Mouse (Mus musculus) lung, adult 18-20 months (tissue): ENCODE results near the gene Sik1.

Source experiments
- DNase-seq, 2 experiments: peaks; one replicate each; pipeline ENCODE4 v3.0.0; 2022; ENCODE audit warnings: mixed read lengths in 2 of 2

Gene Sik1

DNA sequence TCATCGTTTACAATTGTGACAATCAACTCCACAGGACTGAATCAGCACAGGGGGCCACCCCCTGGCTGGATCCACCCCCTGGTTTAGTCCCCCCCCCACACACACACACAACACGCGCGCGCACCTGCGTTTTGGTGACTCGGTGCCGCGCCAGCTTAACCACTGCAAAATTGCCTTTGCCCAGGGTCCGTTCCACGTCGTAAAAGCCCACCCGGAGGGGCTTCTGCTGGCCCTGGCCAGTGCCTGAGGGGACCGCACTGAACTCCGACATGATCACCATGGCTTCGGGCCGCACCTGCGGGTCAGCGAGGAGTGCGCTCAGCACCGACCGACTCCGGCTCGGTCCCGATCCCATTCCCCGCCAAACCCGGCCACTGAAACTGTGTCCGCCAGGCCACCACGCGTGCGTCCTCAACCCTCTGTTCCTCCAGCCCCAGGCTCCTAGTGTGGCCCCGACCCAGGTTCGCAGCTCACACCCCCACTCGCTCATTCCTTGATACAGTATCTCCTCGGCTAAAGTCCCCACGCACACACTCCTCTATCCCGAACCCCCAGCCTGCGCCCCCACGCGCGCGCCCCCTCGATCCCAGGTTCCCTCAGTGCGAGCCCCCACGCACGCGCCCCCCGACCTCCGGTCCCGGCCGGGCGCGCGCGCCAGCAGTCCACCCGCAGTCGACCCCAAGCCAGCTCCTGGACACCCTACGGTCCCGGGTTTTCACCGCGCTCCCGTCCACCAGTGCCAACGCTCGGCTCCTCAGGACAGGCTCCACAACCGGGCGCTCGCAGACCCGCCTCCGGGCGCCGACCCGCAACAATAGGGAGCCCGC is 621 bp downstream of the Sik1 start:
- DNase-seq = peak; percentile 62 to 63

DNA sequence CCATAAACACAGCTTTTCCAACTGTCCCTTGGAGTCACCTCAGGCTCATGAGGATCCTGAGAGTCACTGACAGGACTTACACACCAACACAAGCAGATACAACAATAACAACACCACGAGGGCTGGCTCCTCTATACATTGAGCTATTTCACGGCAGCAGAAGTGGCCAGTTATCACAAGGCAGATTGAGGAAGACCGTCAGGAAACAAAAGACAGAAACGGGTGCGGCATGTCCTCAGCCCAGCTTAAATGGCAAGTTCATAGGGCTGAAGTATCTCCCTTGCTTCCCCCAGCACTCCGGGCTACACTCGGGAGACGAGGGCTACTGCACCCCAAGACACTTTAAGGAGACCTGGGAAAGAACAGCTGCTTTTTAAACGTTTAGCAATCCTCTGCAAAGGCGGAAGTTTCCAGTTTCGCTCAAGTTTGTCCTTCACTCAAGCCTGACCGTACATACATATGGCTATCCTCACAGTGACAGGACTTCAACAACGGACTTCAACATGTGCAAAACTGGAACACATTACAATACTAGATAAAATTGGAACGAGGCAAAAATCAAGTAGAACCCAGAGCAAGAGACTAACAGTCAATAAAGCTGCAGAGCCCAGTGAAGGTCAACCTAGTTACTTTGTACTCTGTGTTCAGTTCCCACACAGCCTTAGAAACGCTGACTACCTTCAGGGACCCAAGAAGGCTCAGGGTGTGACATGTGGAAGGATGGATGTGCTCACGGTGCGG is 2.0 kb downstream of the Sik1 start:
- DNase-seq = no peak

DNA sequence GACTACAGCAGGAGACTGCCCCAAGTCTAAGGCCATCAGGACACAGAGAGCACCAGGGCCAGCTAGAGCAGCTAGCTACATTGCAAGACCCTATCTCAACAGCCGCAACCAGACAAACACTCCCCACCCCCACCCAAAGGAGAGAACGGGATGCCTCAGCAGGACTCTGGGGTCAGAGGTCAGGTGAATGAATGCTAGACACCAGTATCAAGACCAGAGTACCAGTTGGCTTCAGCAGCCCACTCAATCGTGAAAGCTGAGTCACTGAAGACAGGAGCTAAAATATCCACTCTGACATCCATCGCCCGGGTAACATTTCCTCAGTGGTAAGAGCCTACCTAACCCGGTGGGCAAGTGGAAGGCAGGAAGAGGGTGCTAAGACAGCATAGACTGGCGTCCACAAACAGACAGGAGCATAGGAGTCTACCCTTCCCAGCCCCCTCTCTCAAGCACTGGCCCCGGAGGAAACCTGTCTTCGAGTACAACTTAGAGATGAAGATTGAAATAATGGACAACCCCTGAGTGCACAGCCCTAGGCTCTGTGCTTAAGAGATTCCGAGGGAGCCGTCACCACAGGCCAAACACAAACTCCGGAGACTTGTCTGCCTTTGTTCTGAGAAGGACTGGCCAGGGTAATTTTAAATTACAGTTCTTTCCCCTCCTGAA is 2.7 kb downstream of the Sik1 start:
- no peak for DNase-seq

GRCm38 (mm10) chr17:31851816-31852476 is 3.7 kb downstream of the Sik1 start:
- DNase-seq = no peak

DNA sequence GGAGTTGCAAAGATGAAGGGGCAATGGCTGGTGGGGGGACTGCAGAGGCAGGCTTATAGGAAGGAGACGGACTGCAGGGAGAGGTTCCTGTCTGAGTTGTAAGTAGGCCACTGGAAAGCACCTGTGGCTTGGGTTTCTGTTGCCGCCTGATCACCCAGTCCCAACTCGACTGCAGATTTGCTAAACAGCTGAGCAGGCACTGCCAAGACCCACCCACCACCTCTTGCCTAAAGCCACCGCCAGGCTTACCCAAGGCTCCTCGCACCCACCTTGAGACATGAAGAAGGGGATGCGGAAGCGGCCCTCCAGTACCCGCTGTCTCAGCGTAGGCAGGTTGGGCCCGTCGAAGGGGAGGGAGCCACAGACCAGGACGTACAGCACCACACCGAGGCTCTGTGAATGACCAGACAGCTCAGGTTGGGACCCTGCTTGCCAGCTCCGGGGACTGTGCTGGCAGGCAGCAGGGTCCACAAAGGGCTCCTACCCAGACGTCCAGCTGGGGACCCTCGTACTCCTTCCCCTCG is 5.1 kb downstream of the Sik1 start:
- no peak for DNase-seq

DNA sequence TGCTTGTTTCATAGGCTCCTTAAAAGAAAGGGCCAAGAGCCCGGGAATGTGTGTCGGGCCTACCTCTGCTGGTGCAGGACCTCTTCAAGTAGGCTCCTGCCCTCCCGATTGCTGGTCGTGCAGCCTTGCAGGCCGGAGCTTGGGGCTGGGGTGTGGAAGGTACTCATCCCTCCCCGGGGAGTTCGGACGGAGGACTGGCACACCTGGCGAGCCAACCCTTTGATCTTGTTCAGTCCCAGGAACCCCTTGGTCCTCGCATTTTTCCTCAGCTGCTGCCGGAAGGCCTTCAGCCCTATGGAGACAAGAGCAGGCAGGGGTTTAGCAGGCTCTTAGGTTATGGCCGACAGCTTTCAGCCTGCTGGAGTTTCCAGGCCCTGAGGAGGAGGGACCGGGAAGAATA is 8.6 kb downstream of the Sik1 start:
- no peak for DNase-seq

DNA sequence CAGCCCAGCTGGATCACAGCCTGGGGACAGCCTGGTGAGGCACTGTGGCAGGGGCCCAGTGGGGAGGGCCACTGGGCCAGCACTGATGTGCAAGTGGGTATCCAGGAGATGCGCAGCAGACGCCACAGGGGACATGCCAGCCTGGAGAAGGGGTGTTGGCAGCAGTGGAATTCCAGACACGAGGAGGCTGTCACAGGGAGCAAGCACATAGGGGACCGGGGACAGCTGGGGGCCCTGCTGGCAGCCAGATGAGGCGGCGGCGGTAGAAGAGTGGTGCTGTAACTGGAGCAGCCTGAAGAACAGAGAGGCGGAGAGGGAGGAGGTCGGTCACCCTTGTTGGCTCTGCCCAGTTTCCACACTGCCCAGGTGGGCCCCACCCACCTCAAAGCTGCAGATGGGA is 9.3 kb downstream of the Sik1 start:
- DNase-seq = peak in 1 of 2 experiments; percentile 68

DNA sequence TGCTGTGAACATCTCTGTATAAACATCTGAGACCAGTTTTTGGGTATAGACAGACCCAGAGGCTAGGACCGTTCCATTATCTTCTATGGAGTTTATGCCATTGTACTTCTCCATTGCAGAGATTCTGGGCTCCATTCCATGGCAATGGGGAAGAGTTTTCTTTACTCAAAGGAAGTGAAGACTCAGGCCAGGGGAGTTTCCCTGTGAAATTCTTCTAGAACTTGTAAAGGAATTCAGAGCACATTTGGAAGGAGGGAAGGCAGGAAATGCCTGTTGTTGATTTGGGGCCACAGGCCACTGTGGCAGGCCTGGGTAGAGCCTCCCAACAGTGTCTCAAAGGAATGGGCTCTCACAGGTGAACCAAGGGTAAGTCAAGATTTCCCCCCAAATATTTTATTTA is 11.7 kb downstream of the Sik1 start:
- no peak for DNase-seq

- no peak for DNase-seq
Observed at GRCm38 (mm10) chr17:31842930-31843822, 12.4 kb downstream of the Sik1 start.

DNA sequence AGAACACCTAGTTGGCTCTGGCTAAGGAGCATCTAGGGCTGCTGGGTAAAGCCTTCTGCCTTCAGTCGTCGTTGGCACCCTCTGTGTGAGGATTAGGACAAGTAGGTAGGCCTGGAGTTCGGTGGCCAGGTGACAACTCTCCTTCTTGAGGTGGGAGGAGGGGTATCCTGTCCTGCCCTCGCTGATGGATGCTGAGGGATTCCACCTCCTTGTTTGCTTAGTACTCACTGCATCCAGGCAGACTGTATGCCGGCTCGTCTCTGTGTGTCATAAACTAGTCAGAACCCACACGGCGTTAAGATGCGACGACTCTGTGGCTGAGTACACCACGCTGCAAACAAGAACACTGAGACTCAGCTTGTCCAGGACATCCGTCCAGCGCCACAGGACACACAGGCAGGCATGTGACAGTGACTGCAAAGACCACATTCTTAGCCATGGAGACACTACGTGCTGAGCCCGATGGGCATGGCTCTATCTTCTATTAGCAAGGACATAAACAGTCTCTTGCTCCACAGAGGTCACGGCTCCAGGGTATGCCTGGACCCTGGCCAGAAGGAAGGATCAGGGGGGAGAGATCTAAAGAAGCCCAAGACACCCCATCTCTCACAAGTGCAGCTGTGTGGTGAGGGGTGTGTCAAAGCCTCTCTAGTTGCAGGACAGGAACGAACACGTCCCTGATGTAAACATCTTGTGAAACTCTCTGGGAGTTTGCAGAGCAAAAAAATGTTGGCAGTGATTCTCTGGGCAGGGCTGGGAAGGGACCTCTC is 13.6 kb downstream of the Sik1 start:
- DNase-seq = peak; percentile 88 to 94

- peak in 1 of 2 experiments; percentile 65 for DNase-seq
Observed at GRCm38 (mm10) chr17:31841453-31841841, 14.2 kb downstream of the Sik1 start.

DNA sequence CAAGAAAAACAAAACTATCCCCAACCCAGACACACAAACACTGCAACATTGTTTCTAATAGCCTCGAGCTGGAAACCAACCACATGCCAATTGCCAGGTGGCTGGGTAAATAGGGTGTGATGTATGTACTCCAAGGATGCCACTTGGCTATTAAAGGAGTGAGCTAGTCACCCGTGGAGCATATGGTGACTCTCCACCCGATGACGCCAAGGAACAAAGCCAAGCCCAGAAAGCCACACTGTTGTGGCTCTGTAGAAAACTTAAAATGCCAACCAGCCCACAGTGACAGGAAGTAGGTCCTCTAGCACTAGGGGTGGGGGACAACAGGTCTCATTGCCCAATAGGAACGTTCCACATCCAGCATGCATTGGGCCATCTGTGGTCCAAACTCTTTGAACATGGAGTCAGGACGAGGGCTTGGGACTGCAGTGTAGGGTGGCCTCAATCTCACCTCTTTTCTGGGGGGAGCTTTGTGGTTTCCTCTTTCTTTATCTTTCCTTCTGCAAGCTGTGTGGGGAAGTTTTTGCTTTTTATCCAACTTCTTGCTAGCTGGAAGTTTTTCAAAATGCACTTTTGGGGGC is 15.1 kb downstream of the Sik1 start:
- no peak for DNase-seq

GRCm38 (mm10) chr17:31836772-31837171 is 18.8 kb downstream of the Sik1 start:
- no peak for DNase-seq

GRCm38 (mm10) chr17:31836264-31836607 is 19.4 kb downstream of the Sik1 start:
- DNase-seq = no peak

- peak; percentile 68 to 79 for DNase-seq
Observed at GRCm38 (mm10) chr17:31835528-31836263, 19.9 kb downstream of the Sik1 start.

DNA sequence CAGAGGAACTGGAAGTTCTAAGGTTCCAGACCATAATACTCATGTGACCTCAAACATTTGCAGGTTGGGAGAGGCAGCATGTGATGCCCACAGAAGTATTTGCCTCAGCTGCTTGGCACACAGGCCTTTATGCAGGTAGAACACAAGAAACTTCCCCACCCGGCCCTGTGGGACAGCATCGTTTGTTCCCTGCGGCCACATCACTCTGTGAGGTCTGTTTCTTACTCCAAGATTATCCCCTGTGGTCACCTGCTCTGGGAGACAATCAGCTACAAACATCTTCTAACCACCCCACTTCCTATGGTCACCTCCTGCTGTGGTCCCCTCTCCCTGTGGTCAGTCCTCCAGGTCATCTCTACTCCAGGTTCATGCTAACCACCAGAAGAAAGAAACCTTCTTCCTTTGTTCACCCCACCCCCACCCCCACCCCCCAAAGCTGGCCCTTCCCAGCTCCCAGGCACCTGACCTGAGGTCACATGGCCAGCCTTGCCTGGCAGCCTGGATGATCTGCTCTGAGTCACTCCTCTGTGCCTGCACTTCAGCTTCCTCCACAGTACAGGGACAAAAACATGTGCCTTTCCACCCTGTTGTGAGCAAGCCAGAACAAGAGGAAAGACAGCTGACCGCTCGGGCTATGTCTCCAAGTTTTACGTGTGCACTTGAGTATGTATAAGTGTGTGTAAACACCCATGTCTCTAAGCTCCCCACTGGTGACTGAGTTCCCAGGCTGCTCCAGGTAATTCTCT is 21.1 kb downstream of the Sik1 start:
- peak; percentile 86 to 92 for DNase-seq

DNA sequence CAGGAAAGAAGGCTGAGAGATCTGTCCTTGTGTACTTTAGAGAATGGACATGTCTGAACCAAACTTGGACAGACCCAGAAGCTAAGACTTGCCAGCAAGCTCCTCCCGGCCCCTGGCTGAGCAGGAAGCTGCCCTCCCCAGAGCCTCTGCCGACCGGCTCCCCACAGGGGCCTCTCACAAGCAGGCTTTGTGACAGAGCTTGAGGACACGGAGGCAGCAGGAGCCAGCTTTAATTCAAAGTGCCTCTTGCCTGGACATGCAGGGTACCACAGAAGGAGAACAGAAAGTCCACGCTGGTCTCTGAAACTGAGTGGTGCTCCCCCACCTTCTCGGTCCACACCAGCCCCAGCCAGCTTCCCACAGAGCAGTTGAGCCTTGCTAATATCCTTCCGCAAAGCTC is 21.9 kb downstream of the Sik1 start:
- DNase-seq = no peak

- DNase-seq = no peak
Observed at GRCm38 (mm10) chr17:31832577-31832964, 23.0 kb downstream of the Sik1 start.

GRCm38 (mm10) chr17:31831866-31832576 is 23.6 kb downstream of the Sik1 start:
- no peak for DNase-seq
